Mouse (Mus musculus): ENCODE results near the gene Fam120c.
A peak's percentile ranks its signal among the peaks of the same experiment; 100 is the strongest.
"Not testable (repeated sequence)": the region's sequence is repeated elsewhere in the genome, so short reads cannot be mapped to it uniquely, and the experiment has no call there.

Gene Fam120c

DNA sequence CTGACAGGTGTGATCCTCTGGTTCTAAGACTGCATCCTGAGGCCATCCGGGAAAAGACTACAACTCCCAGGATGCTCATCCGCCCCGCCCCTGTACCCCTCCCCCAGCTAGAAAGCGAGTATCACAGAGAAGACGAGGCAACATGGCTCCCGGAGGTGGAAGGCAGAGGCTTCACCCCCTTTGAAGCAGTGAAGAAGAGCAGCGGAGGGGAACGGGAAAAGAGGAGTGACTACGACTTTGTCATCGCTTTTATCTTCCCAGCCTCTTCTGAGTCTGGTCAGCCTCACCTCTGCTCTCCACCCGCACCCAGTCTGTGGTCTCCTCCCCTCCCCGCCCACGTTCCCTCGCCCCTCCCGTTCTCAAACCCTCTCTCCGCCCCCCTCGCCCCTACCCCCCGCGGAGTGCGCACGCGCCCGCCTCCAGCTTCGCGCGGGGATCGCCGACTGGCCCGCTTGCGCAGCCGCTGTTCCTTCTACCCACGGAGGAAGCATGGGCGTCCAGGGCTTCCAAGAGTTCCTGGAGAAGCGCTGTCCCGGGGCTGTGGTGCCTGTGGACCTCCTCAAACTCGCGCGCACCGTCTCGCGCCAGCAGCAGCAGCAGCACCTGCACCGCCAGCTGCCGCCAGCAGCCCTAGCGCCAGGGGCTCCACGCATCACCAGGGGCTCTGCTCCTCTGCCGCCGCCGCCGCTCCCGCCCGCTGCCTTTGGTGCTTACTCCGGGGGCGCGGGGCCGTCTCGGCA is at the start of gene Fam120c:
TSS of gene Fam120c (plus strand) at position 415 of the 740 bp plus-strand sequence.
- peak; percentile 83 for DNase-seq (ENCODE audit: low spot score)

DNA sequence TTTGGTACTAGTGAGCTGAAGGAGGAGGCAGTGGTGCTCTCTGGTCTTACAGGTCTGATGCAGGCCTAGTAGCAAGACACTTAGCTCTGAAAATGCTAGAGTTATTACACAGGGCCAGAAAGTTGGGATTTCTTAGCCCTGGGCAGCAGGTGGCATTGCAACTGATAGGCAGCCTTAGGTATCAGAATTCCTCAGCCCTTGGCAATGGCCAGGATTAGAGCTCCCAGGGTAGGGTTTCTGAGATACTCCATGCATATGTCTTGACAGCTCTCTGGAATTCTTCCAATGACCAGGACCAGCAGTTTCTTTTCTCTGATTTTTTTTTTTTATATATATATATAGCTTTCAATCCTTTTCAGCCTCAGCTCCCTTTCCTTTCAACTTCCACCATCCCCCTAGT is 45.6 kb upstream of the Fam120c start:
- no peak for DNase-seq (ENCODE audit: low spot score)

DNA sequence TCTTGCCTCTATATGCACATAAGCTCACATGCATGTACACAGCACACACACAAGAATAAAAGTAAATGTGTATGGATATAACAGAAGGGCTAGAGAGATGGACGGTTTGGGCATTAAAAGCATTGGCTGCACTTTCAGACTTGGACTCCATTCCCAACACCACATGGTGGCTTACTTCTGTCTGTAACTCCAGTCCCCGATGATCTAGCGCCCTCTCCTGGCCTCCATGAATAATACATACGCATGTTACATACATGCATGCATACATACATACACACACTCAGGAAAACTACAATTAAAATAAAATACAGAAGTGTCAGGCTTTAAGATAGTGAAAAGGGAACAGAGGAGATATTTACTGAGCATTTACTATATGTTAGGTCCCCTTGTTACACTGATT is 30.2 kb upstream of the Fam120c start:
- peak; percentile 3 for DNase-seq (ENCODE audit: low spot score)

DNA sequence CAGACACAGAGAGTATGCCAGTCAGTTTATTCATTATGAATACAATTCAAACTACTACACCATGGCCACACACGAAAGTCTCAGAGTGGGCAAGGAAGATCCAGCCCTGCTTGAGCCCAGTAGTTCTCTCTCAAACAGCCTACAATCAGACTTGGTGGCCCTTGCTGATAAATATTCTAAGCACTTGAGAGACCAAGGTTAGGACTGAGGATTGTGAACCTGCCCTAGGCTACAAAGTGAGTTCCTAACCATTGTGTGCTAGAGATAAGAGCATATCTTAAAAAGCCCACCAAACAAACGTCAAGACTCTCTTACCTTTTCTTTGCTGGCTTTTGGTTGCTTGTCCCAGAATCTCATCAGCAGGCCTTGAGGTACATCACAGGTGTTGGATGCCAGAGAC is 10.4 kb upstream of the Fam120c start:
- DNase-seq (ENCODE audit: low spot score), result no peak

DNA sequence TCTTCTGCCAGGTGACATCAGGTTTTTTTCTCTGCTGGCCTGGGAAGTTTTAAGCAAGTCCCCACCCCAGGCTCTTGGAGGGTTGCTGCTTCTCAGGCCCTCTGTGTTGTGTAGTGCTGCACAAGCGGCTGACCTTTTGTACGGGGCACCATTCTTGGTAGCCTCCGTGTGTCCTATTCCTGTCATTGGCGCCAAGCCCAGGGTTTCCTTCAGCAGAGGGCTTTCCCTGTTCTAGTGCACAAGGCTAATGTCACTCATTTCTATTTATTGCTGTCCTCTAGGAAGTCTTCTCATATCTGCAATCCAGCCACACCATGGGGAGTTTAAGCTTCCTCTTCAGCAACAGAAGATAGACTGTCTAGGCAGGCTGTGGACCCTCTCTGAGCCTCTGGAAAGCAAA is 6.2 kb upstream of the Fam120c start:
- DNase-seq (ENCODE audit: low spot score), result no peak

DNA sequence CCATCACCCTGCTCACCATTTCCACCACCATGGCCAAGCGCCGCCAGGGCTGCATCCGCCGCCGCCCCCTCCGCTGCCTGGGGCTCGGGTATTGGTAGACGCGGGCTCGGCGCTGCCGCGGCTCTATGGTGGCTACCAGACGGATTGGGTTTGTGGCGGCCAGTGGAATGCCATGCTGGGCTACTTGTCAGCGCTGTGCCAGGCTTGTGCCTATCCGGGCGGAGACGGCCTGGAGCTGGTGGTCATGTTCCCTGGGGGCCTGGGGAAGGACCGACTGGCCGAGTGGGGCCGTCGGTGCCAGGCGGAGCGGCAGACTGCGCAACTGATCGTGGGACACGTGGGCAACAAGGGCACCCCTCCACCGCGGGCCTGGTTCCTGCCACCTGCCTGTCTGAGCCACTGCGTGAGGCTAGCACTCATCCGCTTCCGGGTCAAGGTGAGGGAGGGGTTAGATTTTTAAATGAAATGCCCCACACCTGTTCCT is 568 bp downstream of the Fam120c start:
- DNase-seq (ENCODE audit: low spot score), result peak; percentile 13

DNA sequence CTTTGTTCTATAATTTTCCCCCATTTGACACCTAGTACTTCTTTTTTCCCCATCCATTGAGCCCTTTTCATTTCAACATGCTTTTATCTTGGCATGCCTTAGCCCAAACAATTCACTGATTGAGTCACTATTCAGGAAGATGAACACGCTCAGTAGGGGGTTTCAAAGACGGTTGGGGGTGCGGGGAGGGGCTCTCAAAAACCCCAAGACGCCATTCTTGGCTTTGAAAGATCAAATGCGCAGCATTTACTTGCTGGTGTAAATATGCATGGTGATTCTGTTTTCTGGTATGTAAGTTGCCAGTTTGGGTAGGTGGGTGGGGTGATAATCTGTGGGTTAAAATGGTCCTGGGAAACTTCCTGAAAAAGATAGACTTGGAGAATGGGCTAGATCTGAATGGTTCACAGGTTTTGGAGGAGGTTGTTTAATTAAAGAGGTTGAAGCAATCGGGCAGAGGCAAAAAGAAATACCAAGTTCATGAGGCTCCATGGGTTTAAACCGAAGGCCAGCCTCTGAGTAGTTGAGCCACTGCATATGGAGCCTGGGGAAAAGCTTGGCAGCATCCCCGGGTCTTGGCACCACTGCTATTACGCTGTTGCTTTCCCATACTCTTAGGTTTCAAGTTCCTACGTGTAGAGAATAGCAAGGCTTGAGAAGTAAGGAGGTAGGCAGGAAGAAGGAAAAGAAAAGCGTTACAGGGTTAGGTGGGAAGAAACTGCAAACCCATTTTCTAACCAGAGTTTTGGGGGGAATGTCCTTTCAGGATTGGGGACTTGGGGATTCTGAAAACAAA is 1.6 kb downstream of the Fam120c start:
- DNase-seq (ENCODE audit: low spot score), result no peak

DNA sequence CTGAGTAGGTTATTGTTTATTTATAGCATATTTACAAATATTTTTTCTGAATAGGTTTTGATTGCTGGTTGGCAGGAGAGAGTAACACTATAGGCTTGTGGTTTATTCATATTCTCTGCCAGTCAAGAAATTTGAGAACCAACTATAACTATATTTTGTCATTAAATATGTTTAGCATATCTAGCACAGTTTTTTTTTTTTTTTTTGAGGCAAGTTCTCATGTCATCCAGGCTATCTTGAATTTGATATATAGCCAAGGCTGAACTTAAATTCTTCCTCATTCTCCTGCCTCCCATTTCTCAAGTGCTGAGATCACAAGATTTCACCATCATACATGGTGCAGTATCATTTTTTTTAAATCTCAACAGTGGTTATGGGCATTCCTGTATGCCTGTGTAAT is 3.3 kb downstream of the Fam120c start:
- no peak for DNase-seq (ENCODE audit: low spot score)

DNA sequence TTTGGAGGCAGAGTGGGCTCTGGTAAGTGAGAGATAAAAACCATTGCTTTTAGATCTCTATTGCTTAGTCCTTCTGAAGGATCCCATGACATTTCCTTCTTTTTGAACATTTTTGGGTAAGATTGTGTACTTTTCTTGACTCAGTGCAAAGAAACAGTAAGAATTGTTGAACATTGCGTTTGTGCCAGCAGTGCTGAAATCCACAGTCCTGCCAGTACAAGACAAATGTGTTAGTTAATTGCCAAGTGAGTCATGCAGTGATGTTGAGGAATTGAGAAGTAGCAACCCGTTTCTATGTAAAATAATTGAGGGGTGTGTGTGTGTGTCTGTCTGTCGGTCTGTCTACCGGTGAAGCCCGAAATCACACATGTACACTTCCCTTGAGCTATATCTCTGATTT is 5.3 kb downstream of the Fam120c start:
- DNase-seq (ENCODE audit: low spot score), result no peak

DNA sequence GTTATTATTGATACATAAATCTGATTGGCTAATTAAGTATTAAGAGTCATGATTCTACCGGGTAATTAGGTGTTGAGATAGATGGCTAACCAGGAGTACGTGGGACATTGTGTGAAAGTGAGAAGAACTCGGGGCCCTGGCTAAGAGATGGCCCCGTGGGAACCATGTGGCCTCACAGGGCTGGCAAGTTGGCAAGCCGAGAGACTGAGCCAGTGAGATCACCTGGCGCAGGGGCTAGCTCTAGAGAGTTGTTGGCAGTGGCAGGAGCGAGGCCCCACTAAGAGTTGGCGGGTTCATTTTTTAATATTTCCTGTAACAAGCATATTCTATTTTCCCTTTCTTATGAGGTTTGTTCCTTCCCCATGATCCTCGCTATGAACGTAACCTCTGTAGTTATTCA is 74.8 kb downstream of the Fam120c start:
- no peak for DNase-seq (ENCODE audit: low spot score)

DNA sequence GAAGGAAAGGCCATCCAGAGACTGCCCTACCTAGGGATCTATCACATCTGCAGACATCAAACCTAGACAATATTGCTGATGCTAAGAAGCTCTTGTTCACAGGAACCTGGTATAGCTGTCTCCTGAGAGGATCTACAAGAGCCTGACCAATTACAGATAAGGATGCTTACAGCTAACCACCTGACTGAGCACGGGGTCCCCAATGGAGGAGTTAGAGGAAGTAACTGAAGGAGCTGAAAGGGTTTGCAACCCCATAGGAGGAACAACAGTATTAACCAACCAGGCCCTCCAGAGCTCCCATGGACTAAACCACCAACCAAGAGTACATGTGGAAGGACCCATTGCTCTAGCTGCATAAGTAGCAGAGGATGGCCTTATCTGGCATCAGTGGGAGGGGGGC is 76.8 kb downstream of the Fam120c start:
- no peak for DNase-seq (ENCODE audit: low spot score)

DNA sequence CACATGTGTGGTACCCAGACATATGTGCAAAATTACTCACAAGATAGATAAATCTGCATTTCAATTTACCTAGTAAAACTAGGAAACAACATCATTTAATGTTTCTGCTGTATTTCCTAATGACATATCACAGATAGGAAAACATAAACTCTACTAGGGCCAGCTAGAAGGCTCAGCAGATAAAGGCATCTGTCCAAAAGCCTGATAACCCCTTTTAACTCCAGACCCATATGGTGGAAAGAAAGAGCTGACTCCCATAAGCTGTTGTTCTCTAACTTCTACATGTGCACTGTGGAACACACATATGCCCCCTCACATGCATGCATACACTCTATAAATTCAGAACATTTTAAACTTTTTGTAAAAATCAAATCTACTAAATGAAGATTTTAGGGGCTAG is 99.7 kb downstream of the Fam120c start:
- no peak for DNase-seq (ENCODE audit: low spot score)

DNA sequence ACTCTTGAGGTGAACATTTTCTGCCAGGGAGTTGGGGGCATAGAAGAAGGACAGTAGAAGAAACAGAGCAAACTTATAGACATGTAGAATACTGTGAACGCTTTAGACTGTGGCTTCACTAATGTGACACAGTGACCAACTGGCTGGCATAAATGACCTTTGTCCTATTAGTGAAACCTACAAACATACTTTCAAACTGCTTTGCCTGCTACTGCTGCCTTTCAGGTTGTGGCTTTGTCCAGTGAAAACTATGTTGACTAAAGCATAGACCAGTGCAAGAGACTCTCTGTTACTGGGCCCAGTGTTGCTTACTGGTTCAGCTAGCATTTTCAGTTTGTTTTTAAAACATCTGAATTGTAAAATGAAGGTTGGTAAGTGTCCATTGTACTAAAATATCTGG is 100.2 kb downstream of the Fam120c start:
- DNase-seq (ENCODE audit: low spot score), result no peak

DNA sequence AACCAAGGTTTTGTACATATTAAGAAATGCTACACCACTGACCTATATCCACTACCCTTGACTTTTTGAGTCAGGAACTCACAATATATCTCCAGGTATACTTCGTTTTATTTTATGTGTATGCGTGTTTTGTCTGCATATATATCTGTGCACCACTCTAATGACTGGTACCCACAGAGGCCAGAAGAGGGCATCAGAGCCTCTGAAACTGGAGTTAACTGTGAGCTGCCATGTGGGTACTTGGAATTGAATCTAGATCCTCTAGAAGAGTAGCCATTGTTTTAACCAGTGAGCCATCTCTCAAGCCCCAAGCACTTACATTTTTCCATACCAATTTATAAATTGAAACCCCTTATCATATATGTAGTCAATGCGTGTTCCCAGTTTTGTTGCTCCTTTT is 144.2 kb downstream of the Fam120c start:
- DNase-seq (ENCODE audit: low spot score), result peak; percentile 1

DNA sequence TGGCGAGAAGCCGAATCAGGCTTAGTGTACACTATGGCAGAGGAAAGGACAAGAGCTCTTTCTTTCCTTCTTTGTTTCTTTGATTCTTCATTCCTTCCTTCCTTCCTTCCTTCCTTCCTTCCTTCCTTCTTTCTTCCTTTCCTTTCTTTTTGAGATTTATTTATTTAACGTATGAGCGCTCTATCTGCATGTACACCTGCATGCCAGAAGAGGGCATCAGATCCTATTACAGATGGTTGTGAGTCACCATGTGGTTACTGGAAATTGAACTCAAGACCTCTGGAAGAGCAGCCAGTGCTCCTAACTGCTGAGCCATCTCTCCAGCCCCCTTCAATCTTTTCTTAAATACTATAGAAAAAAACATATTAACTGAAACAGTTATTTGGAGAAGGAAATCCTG is 149.3 kb downstream of the Fam120c start:
- DNase-seq (ENCODE audit: low spot score), result not testable (repeated sequence)

DNA sequence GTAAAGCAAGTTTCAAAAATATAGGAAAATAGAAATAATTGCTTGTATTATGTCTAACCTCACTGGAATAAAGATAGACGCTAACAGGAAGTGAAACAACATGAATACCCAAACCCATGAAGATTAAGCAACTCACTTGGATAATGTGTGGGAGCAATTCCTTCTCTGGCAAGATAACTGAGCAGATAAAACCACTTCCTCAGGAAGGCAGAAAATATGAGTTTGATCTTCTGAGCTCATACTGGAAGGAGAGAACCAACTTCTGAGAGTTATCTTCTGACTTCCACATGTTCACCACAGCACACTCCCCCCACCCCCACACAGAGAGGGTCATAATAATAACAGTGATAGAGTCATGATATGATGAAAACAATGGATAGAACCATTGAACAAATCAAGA is 152.6 kb downstream of the Fam120c start:
- DNase-seq (ENCODE audit: low spot score), result no peak

DNA sequence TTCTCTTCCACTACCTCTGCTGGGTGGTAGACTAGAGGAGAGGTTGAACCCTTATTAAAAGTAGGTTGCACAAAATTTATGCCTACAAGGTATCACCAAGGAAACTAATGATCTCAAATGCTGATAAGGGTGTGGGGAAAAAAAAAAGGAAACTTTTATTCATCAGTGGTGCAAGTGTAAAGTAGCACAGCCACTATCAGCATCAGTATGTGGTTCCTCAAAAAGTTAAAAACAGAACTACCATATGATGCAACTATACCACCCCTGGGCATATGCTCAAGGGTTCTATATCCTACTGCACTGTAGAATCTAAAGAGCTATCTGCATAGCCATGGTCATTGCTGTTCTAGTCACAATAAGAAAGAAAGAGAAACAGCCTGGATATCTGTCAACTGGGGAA is 164.6 kb downstream of the Fam120c start:
- no peak for DNase-seq (ENCODE audit: low spot score)

DNA sequence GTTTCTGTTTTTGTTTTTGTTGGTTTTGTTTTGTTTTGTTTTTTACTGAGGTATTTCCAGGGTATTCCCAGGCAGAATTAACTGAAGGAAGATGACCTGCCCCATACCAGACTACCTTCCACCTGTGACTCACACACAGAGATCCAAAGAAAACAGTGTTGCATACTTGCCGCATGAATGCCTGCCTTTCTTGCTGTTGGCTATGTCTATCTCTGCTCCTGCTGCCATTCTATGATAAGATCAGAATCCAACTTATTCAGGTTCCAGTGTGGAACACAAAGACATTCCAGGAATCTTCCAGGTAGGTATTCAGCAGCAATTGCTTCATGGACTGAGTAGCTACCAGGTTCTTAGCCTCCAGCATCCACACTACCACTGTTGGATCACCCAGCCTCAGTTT is 165.9 kb downstream of the Fam120c start:
- no peak for DNase-seq (ENCODE audit: low spot score)

DNA sequence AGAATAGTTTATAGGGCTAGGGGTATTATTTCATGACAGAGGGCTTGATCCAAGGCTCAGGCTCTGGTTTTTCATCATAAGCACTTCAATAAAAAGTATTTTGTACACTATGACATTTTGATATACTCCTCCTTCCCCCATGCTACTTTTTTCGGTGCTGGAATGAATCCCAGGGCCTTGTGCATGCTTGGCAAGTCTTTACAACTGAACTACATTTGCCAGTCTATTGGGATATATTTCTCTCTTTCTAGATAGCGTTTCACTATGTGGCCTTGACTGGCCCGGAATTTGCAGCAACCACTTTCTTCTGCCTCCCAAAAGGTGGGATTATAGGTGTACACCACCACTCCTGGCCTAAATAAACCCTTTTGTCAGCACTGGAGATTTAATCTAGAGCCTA is 169.1 kb downstream of the Fam120c start:
- no peak for DNase-seq (ENCODE audit: low spot score)

DNA sequence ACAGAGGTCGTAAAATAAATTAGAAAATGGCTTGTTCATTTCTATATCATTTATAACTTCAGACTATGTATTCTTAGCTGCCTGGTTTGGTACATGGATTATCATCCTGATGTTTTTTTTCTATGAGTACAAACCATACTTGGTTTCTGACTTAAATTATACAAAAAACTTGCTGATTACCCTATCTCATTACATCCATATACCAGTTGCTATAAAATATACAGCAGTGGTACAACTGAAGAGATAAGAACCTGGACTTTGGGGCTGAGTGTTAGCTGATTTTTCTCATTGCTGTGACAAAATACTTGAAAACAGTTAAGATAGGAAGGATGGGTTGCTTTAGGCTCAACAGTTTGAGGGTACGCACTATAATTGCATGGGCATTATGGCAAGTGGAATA is 169.7 kb downstream of the Fam120c start:
- DNase-seq (ENCODE audit: low spot score), result no peak

DNA sequence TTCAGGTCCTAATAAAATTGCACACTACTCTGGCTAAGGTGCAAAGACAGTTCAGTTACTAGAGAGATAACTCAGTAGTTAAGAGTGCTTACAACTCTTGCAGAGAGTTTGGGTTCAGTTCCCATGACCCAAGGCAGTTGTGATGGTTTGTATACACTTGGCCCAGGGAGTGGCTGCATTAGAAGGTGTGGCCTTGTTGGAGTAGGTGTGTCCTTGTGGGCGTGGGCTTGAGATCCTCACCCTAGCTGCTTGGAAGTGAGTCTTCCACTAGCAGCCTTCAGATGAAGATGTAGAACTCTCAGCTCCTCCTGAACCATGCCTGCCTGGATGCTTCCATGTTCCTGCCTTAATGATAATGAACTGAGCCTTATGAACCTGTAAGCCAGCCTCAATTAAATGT is 174.2 kb downstream of the Fam120c start:
- no peak for DNase-seq (ENCODE audit: low spot score)

DNA sequence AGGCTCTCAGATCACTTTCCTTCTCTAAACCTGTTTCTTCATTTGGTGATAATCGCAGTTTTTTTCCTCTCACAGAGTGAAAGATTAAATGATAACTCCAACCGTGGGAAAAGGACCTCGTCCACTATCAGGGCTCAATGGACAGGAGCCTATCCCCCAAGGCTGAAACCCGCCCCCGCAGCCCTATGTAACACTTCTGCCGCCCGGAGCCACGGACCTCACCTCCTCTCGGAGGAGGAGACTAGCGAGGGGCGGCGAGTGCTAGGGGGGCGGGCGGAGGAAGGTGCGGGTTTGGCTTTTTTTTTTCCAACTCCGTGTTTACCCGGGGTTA is 176.1 kb downstream of the Fam120c start:
- no peak for DNase-seq (ENCODE audit: low spot score)

DNA sequence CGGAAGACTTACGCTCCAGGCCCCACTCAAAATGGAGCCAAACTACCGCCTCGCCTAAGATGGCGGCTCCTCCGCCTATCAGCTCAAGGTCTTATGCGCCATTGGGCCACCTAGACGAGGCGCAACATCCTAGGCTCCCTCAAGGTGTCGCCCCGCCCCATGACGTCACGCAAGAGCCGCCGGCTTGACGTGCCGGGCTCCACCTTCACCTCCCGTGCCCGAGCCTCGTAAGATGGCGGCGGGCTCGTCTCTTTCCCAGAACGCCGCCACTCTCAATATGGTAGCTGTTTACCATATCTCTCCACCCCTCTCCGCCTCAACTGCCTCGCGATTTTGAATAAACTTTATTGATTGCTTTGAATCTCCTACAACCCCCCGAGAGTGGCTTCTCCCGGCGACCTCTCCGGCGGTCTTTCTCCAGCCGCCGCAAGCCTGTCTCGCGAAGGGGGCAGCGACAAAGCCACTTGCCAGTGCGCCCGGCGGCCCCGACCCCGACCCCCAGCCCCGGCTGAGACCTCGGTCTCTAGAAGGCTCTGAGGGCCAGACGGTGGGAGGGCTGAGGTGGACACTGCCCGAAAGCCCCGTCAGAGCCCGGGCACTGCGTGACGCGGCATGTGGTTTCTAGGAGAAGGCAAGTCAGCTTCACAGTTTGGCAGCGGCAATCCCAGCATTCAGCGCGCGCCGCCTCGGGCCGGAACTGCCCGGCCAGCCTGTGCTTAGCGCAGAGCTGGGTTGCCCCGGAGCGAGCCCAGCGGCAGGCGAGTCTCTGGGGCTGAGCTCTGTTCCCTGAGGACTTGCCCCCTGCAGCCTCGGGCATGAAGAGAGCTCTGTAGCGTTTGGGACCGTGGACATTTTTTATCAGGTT is 176.7 kb downstream of the Fam120c start, which contains the start of gene Phf8:
TSS of gene Phf8 (plus strand) at position 215 of the 865 bp plus-strand sequence.
- DNase-seq (ENCODE audit: low spot score), result peak; percentile 92

Measured in embryo, embryonic 10.5 days (tissue).